Mouse (Mus musculus): ENCODE results near the gene Mthfd1. TPM values are rescaled to one million over a fixed set of nuclear protein-coding genes. Genes with fewer than 3 reads are reported as not detected.

Gene Mthfd1
- polyA plus RNA-seq, 1 experiment: 237 TPM

DNA sequence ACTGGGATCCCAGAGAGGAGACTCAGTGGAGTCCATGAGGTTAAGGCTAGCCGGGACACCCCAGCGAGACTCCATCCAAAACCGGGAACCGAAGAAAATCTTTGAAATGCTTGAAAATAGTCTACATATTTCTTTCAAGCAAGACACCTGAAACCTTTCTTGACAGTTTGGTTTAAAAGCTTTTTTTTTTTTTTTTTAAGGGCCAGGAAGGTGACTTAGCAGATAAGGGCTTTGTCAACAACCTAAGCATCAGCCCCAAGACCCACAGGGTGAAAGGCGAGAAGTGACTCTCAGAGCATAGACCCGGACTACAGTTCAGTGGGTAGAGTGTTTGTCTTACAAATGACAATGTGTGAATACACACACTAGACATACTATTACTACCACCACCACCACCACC is 19.8 kb upstream of the Mthfd1 start:
- H3K4me1 ChIP-seq (ENCODE audit: control insufficient read depth, insufficient read depth, low read length): peaks cover 3% of the 10 kb centered on the region
- TF ChIP-seq EP300 (IDR thresholded peaks at IDR 0.05; ENCODE audit: insufficient read depth, low read depth, low read length) (no peak), POLR2A (IDR thresholded peaks at IDR 0.05; ENCODE audit: insufficient read depth, low read length) (no peak), CTCF (IDR thresholded peaks at IDR 0.05; ENCODE audit: low read depth, low read length) (no peak)

DNA sequence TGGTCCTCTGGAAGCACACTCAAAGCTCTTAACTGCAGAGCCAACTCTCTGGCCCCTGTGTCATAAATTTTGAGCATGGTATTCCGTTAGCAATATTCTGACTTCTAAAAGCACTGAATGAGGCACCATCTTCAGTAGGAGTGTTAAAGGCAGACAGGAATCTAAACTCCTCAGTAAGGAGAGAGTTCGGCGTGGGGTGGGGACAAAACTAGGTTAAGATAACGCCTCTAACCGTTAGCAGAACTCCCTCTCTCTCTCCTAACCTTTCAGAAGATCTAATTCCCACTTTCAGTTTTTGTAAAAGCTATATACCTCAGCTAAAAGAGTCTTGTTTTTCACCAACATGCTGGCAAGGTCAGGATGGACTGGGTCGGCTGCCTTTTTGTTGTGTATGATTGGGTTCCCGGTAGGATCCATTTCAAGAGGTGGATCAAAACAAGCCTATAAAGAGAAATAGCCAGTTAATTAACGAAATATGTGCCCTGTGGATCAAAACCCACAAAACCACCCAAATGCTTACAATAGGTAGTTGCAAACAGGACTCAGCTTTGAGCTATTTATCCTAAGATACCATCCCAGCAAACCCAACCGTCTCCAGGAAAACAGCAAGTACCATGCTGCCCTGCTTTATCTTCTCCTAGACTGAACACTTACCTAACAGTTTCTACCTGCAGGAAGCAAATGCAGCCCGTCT is 15.8 kb upstream of the Mthfd1 start:
- H3K4me3 ChIP-seq (ENCODE audit: low read depth, low read length): no peak overlapping the region
- no peak overlapping the region for H3K9ac ChIP-seq (ENCODE audit: low read depth, poor library complexity, severe bottlenecking)
- no peaks in the 10 kb centered on the region for H3K9me3 ChIP-seq (replicated peaks; ENCODE audit: control insufficient read depth, insufficient read depth, low read length, poor library complexity, severe bottlenecking)
- H3K27me3 ChIP-seq (ENCODE audit: control insufficient read depth, insufficient read depth, low read length, poor library complexity, severe bottlenecking): no peaks in the 10 kb centered on the region
- no peaks in the 10 kb centered on the region for H3K4me1 ChIP-seq (ENCODE audit: control insufficient read depth, insufficient read depth, low read length)
- no peaks in the 10 kb centered on the region for H3K36me3 ChIP-seq (ENCODE audit: control insufficient read depth, insufficient read depth, low read length, poor library complexity, severe bottlenecking)
- 0 out of 2 replicates have a peak overlapping the region, but pooled peaks have one; percentile 25 for H3K27ac ChIP-seq (ENCODE audit: insufficient read depth, low read length)
- TF ChIP-seq POLR2A (IDR thresholded peaks at IDR 0.05; ENCODE audit: insufficient read depth, low read length): no peak

More for the DNA sequence above, 19.8 kb upstream of the Mthfd1 start:
- Histone ChIP-seq H3K9ac (ENCODE audit: low read depth, poor library complexity, severe bottlenecking) (no peak overlapping the region), H3K9me3 (replicated peaks; ENCODE audit: control insufficient read depth, insufficient read depth, low read length, poor library complexity, severe bottlenecking) (no peaks in the 10 kb centered on the region), H3K4me3 (ENCODE audit: low read depth, low read length) (no peak overlapping the region), H3K27me3 (ENCODE audit: control insufficient read depth, insufficient read depth, low read length, poor library complexity, severe bottlenecking) (no peaks in the 10 kb centered on the region), H3K36me3 (ENCODE audit: control insufficient read depth, insufficient read depth, low read length, poor library complexity, severe bottlenecking) (peaks cover 5% of the 10 kb centered on the region; the same call in 1 of the 2 replicates), H3K27ac (ENCODE audit: insufficient read depth, low read length) (no peak overlapping the region)

DNA sequence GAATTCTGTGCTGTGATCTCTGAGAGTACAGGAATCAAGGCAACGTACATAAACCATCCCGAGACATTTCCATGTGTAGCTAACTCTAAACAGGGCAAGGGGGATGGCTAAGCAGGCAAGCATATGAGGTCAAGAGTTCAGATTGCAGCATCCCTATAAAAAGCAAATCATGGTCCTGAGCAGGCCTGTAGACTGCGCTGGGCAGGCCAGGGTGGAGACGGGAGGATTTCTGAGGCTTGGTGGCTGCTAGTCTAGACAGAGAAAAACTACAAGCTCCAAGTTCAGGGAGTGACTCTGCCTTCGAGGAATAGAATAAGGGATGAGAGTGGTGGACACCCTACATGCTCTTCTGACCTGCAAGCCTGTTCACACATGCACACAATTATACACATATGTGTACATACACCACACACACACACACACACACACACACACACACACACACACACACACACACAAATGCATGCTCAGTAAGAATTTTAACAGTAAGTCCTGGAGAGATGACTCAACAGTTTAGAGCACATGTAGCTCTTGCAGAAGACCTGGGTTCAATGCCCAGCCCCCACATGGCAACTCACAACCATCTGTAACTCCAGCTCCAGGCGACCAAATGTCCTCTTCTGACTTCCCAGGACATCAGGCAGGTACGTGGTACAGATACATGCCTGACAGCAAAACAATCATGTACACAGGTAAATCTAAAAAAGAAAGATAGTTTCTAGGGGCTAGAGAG is 15.1 kb upstream of the Mthfd1 start:
- H3K4me1 ChIP-seq (ENCODE audit: control insufficient read depth, insufficient read depth, low read length): no peaks in the 10 kb centered on the region
- no peak overlapping the region for H3K9ac ChIP-seq (ENCODE audit: low read depth, poor library complexity, severe bottlenecking)
- H3K27ac ChIP-seq (ENCODE audit: insufficient read depth, low read length): 0 out of 2 replicates have a peak overlapping the region, but pooled peaks have one; percentile 25
- H3K4me3 ChIP-seq (ENCODE audit: low read depth, low read length): no peak overlapping the region
- no peaks in the 10 kb centered on the region for H3K9me3 ChIP-seq (replicated peaks; ENCODE audit: control insufficient read depth, insufficient read depth, low read length, poor library complexity, severe bottlenecking)
- H3K27me3 ChIP-seq (ENCODE audit: control insufficient read depth, insufficient read depth, low read length, poor library complexity, severe bottlenecking): no peaks in the 10 kb centered on the region
- TF ChIP-seq CTCF (IDR thresholded peaks at IDR 0.05; ENCODE audit: low read depth, low read length) (no peak), EP300 (IDR thresholded peaks at IDR 0.05; ENCODE audit: insufficient read depth, low read depth, low read length) (no peak), POLR2A (IDR thresholded peaks at IDR 0.05; ENCODE audit: insufficient read depth, low read length) (no peak)
- H3K36me3 ChIP-seq (ENCODE audit: control insufficient read depth, insufficient read depth, low read length, poor library complexity, severe bottlenecking): no peaks in the 10 kb centered on the region

DNA sequence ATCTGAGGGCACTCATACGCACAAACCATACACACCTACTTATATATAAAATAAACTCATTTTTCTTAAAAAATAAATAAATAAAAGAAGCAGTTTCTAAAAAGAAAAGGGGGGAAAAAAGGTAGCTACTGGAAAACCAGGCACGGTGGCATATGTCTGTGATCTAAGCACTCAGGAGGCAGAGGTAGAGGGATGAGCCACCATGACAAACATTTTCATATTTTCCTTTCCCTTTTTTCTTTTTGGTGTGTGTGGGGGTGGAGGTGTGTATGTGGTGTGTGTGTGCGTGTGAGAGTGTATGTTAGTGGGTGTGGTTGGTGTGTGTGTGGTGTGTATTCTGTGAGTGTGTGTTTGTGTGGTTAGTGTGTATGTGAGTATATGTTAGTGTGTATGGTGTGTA is 14.4 kb upstream of the Mthfd1 start:
- Histone ChIP-seq H3K4me3 (ENCODE audit: low read depth, low read length) (no peak overlapping the region), H3K9me3 (replicated peaks; ENCODE audit: control insufficient read depth, insufficient read depth, low read length, poor library complexity, severe bottlenecking) (no peaks in the 10 kb centered on the region), H3K27ac (ENCODE audit: insufficient read depth, low read length) (no peak overlapping the region), H3K4me1 (ENCODE audit: control insufficient read depth, insufficient read depth, low read length) (no peaks in the 10 kb centered on the region), H3K9ac (ENCODE audit: low read depth, poor library complexity, severe bottlenecking) (no peak overlapping the region), H3K36me3 (ENCODE audit: control insufficient read depth, insufficient read depth, low read length, poor library complexity, severe bottlenecking) (no peaks in the 10 kb centered on the region), H3K27me3 (ENCODE audit: control insufficient read depth, insufficient read depth, low read length, poor library complexity, severe bottlenecking) (no peaks in the 10 kb centered on the region)
- no peak for TF ChIP-seq CTCF (IDR thresholded peaks at IDR 0.05; ENCODE audit: low read depth, low read length)
- no peak for TF ChIP-seq EP300 (IDR thresholded peaks at IDR 0.05; ENCODE audit: insufficient read depth, low read depth, low read length)
- no peak for TF ChIP-seq POLR2A (IDR thresholded peaks at IDR 0.05; ENCODE audit: insufficient read depth, low read length)

DNA sequence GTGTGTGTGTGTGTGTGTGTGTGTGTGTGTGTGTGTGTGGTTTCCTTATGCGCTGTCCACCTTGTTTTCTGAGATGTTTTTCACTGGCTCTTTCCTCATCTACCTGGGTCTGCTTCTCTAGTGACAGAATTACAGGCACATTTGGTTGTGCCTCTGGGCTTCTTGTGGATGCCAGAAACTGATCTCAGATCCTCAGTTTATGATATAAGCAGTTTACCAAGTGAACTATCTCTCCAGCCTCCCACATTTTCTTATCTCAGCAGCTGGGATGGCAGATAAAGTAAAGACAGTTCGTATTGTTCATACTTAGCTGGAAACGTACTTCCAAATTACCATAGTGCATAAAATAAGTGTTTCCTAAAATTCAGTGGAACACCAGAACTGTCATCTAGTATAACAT is 14.0 kb upstream of the Mthfd1 start:
- TF ChIP-seq POLR2A (IDR thresholded peaks at IDR 0.05; ENCODE audit: insufficient read depth, low read length) (no peak), EP300 (IDR thresholded peaks at IDR 0.05; ENCODE audit: insufficient read depth, low read depth, low read length) (no peak), CTCF (IDR thresholded peaks at IDR 0.05; ENCODE audit: low read depth, low read length) (no peak)
- H3K9ac ChIP-seq (ENCODE audit: low read depth, poor library complexity, severe bottlenecking): no peak overlapping the region
- H3K4me3 ChIP-seq (ENCODE audit: low read depth, low read length): no peak overlapping the region
- no peaks in the 10 kb centered on the region for H3K36me3 ChIP-seq (ENCODE audit: control insufficient read depth, insufficient read depth, low read length, poor library complexity, severe bottlenecking)
- H3K4me1 ChIP-seq (ENCODE audit: control insufficient read depth, insufficient read depth, low read length): no peaks in the 10 kb centered on the region
- H3K27ac ChIP-seq (ENCODE audit: insufficient read depth, low read length): no peak overlapping the region
- no peaks in the 10 kb centered on the region for H3K9me3 ChIP-seq (replicated peaks; ENCODE audit: control insufficient read depth, insufficient read depth, low read length, poor library complexity, severe bottlenecking)
- no peaks in the 10 kb centered on the region for H3K27me3 ChIP-seq (ENCODE audit: control insufficient read depth, insufficient read depth, low read length, poor library complexity, severe bottlenecking)

DNA sequence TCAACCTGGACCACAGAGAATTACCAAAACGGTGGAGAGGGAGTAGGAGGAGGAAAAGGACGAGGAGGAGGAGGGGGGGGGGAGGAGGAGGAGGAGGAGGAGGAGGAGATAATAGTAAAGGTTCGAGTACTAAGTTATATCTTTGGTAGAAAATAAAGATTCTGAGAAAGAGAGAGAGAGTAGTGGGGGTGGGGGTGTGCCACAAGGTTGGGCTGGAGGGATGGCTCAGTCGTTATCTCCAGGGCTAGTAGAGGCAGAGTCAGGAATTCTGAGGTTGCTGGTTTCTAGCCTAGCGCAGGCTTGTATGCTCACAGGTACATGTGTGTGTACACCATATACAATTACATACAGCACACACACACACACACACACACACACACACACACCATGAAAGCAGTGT is 13.3 kb upstream of the Mthfd1 start:
- no peak for TF ChIP-seq EP300 (IDR thresholded peaks at IDR 0.05; ENCODE audit: insufficient read depth, low read depth, low read length)
- TF ChIP-seq POLR2A (IDR thresholded peaks at IDR 0.05; ENCODE audit: insufficient read depth, low read length): no peak
- no peak for TF ChIP-seq CTCF (IDR thresholded peaks at IDR 0.05; ENCODE audit: low read depth, low read length)
- H3K4me1 ChIP-seq (ENCODE audit: control insufficient read depth, insufficient read depth, low read length): no peaks in the 10 kb centered on the region
- H3K9me3 ChIP-seq (replicated peaks; ENCODE audit: control insufficient read depth, insufficient read depth, low read length, poor library complexity, severe bottlenecking): no peaks in the 10 kb centered on the region
- no peaks in the 10 kb centered on the region for H3K36me3 ChIP-seq (ENCODE audit: control insufficient read depth, insufficient read depth, low read length, poor library complexity, severe bottlenecking)
- H3K4me3 ChIP-seq (ENCODE audit: low read depth, low read length): no peak overlapping the region
- no peak overlapping the region for H3K27ac ChIP-seq (ENCODE audit: insufficient read depth, low read length)
- H3K9ac ChIP-seq (ENCODE audit: low read depth, poor library complexity, severe bottlenecking): no peak overlapping the region
- H3K27me3 ChIP-seq (ENCODE audit: control insufficient read depth, insufficient read depth, low read length, poor library complexity, severe bottlenecking): no peaks in the 10 kb centered on the region

Data from ES-Bruce4 (cell line).